In the genomic region with DNA sequence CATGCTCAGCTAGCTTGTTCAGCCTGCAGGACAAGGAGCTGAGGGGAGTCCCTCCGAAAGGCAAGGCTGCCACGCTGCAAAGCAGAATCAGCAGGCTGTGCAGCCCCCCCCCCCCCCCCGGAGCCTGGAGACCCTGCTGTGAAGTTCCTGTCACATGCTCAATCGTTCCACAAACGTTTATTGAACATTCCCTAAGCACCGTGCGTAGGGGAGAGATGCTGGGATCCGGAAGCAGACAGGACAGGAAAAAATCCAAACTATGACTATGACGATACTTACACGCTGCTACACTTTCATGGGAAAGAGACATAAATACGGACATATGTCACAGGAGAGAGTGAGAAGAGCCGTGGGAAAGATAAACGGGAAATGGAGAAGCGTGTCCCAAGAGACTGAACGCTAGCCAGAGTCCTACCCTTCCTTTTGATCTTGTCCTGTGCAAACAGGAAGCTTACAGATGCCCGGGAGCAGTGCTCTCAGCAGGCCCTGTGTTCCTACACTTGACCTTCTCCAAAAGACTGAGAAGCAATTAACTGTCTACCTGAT, we compare ENCODE assay signal across 8 mouse cellular contexts. TPM values are rescaled to one million over a fixed set of nuclear protein-coding genes. Genes with fewer than 3 reads are reported as not detected.
DNase-seq lines count a peak whose midpoint lies in the region; ATAC-seq lines count a peak whose summit lies in the region.

No protein-coding gene starts in this region.

- H3K9ac ChIP-seq in embryonic facial prominence, embryonic 12.5 days: peak overlapping the region; percentile 4; the same call in 1 of the 2 replicates
- peak overlapping the region; percentile 31; the same call in 1 of the 2 replicates for H3K9ac ChIP-seq in midbrain, embryonic 16.5 days (ENCODE audit: low read depth, low read length)

- H3K4me3 ChIP-seq in heart, embryonic 10.5 days: peak overlapping the region; percentile 46
- peak overlapping the region; percentile 16 for H3K4me3 ChIP-seq in embryonic facial prominence, embryonic 12.5 days
- H3K4me3 ChIP-seq in limb, embryonic 10.5 days: peak overlapping the region; percentile 40
- H3K4me3 ChIP-seq in midbrain, embryonic 16.5 days (ENCODE audit: low read depth, low read length): peak overlapping the region; percentile 14

- WGBS in heart, embryonic 10.5 days: 9% methylated on average over 16 of the region's 16 CpGs
- WGBS in embryonic facial prominence, embryonic 12.5 days: 2% methylated on average over 16 of the region's 16 CpGs
- 7% methylated on average over 16 of the region's 16 CpGs for WGBS in limb, embryonic 10.5 days
- WGBS in midbrain, embryonic 16.5 days: 3% methylated on average over 16 of the region's 16 CpGs

- peak overlapping the region; percentile 48 for H3K4me2 ChIP-seq in embryonic facial prominence, embryonic 12.5 days (replicated peaks)
- peak overlapping the region; percentile 51 for H3K4me2 ChIP-seq in midbrain, embryonic 16.5 days (ENCODE audit: low read length)

- H3K4me1 ChIP-seq in heart, embryonic 10.5 days: peaks cover 61% of the 10 kb centered on the region
- H3K4me1 ChIP-seq in embryonic facial prominence, embryonic 12.5 days: peaks cover 29% of the 10 kb centered on the region
- peaks cover 56% of the 10 kb centered on the region for H3K4me1 ChIP-seq in limb, embryonic 10.5 days
- peaks cover 32% of the 10 kb centered on the region for H3K4me1 ChIP-seq in midbrain, embryonic 16.5 days (ENCODE audit: control insufficient read depth, insufficient read depth, low read length)

- no peak for DNase-seq in heart, embryonic 10.5 days (ENCODE audit: low spot score)
- no peak for DNase-seq in heart, adult 18-20 months
- peak; percentile 54 for DNase-seq in limb, embryonic 10.5 days (ENCODE audit: low spot score)
- DNase-seq in left cerebral cortex, adult 8-10 months (ENCODE audit: low spot score in 2 of 2): no peak

- H3K36me3 ChIP-seq in heart, embryonic 10.5 days: no peaks in the 10 kb centered on the region
- no peaks in the 10 kb centered on the region for H3K36me3 ChIP-seq in embryonic facial prominence, embryonic 12.5 days
- no peaks in the 10 kb centered on the region for H3K36me3 ChIP-seq in limb, embryonic 10.5 days
- H3K36me3 ChIP-seq in midbrain, embryonic 16.5 days (ENCODE audit: control insufficient read depth, insufficient read depth, low read length): no peaks in the 10 kb centered on the region

- no peaks in the 10 kb centered on the region for H3K9me3 ChIP-seq in heart, embryonic 10.5 days
- H3K9me3 ChIP-seq in embryonic facial prominence, embryonic 12.5 days: no peaks in the 10 kb centered on the region
- no peaks in the 10 kb centered on the region for H3K9me3 ChIP-seq in limb, embryonic 10.5 days (replicated peaks)
- no peaks in the 10 kb centered on the region for H3K9me3 ChIP-seq in midbrain, embryonic 16.5 days (replicated peaks; ENCODE audit: control insufficient read depth, low read length, poor library complexity, severe bottlenecking)

- no peaks in the 10 kb centered on the region for H3K27me3 ChIP-seq in heart, embryonic 10.5 days (ENCODE audit: insufficient read depth, poor library complexity, severe bottlenecking)
- peaks cover 16% of the 10 kb centered on the region for H3K27me3 ChIP-seq in embryonic facial prominence, embryonic 12.5 days
- H3K27me3 ChIP-seq in limb, embryonic 10.5 days (ENCODE audit: low read depth, poor library complexity, severe bottlenecking): 0 out of 2 replicates have a peak, but pooled peaks cover 6% of the 10 kb centered on the region
- peaks cover 5% of the 10 kb centered on the region; the same call in 1 of the 2 replicates for H3K27me3 ChIP-seq in midbrain, embryonic 16.5 days (ENCODE audit: control insufficient read depth, insufficient read depth, low read depth, low read length)

- peak overlapping the region; percentile 69 for H3K27ac ChIP-seq in heart, embryonic 10.5 days
- 0 out of 2 replicates have a peak overlapping the region, but pooled peaks have one; percentile 17 for H3K27ac ChIP-seq in embryonic facial prominence, embryonic 12.5 days
- H3K27ac ChIP-seq in limb, embryonic 10.5 days: peak overlapping the region; percentile 72
- 0 out of 2 replicates have a peak overlapping the region, but pooled peaks have one; percentile 4 for H3K27ac ChIP-seq in midbrain, embryonic 16.5 days (ENCODE audit: low read length)

- ATAC-seq in embryonic facial prominence, embryonic 12.5 days (ENCODE audit: insufficient number of reproducible peaks, insufficient read depth, low FRiP score, low TSS enrichment): no peak
- no peak for ATAC-seq in midbrain, embryonic 16.5 days
- ATAC-seq in erythroid progenitor cell, adult 5-6 weeks (replicated peaks; ENCODE audit: low FRiP score, poor library complexity, severe bottlenecking): no peak
- no peak for ATAC-seq in megakaryocyte-erythroid progenitor cell, adult 5-6 weeks (replicated peaks; ENCODE audit: low FRiP score, low TSS enrichment, poor library complexity, severe bottlenecking)

RNA-seq across cellular contexts. Expression of a gene that starts 5.0 kb away (rescaled TPM):
- 5.0 and 5.6 TPM in 2 replicates for polyA plus RNA-seq in heart, embryonic 10.5 days (2016; fragmentation: Nextera tagmentation; extraction: Ambion mirVana)
- total RNA-seq in heart, adult 18-20 months (2021): 1 to 10 TPM; 4.7 to 8.0 TPM
- polyA plus RNA-seq in embryonic facial prominence, embryonic 12.5 days (2016; fragmentation: Nextera tagmentation; extraction: Ambion mirVana): 9.4 and 9.6 TPM in 2 replicates
- 7.1 and 8.6 TPM in 2 replicates for polyA plus RNA-seq in limb, embryonic 10.5 days (2016; fragmentation: Nextera tagmentation; extraction: Ambion mirVana)
- 7.6 TPM in 2 replicates for polyA plus RNA-seq in midbrain, embryonic 16.5 days (2015; fragmentation: Nextera tagmentation; extraction: Ambion mirVana)
- 2.1 and 7.2 TPM in 2 replicates for total RNA-seq in erythroid progenitor cell, adult 5-6 weeks (2015; ENCODE audit: low replicate concordance)
- 1.1 and 1.3 TPM in 2 replicates for total RNA-seq in erythroid progenitor cell, adult 5-6 weeks (2017; ENCODE audit: low replicate concordance)
- 10 to 100 TPM; 22.7 to 30.4 (median 24.4) TPM for total RNA-seq in left cerebral cortex, adult 8-10 months (2022)
- total RNA-seq in megakaryocyte-erythroid progenitor cell, adult 5-6 weeks (2014; fragmentation: Nextera tagmentation): 13.7 and 20.6 TPM in 2 replicates
- total RNA-seq in megakaryocyte-erythroid progenitor cell, adult 5-6 weeks (2017): 3.1 and 3.5 TPM in 2 replicates

RNA-seq across cellular contexts. Expression of a gene that starts 32.3 kb away (rescaled TPM):
- polyA plus RNA-seq in heart, embryonic 10.5 days (2016; fragmentation: Nextera tagmentation; extraction: Ambion mirVana): 12.5 and 15.7 TPM in 2 replicates
- 10 to 100 TPM; 16.2 to 16.6 TPM for total RNA-seq in heart, adult 18-20 months (2021)
- polyA plus RNA-seq in embryonic facial prominence, embryonic 12.5 days (2016; fragmentation: Nextera tagmentation; extraction: Ambion mirVana): 20.7 and 21.8 TPM in 2 replicates
- polyA plus RNA-seq in limb, embryonic 10.5 days (2016; fragmentation: Nextera tagmentation; extraction: Ambion mirVana): 19.3 and 19.9 TPM in 2 replicates
- polyA plus RNA-seq in midbrain, embryonic 16.5 days (2015; fragmentation: Nextera tagmentation; extraction: Ambion mirVana): 26.0 and 27.7 TPM in 2 replicates
- total RNA-seq in erythroid progenitor cell, adult 5-6 weeks (2015; ENCODE audit: low replicate concordance): 4.7 and 5.0 TPM in 2 replicates
- total RNA-seq in erythroid progenitor cell, adult 5-6 weeks (2017; ENCODE audit: low replicate concordance): 7.9 and 10.1 TPM in 2 replicates
- 10 to 100 TPM; 23.9 to 30.4 (median 29.1) TPM for total RNA-seq in left cerebral cortex, adult 8-10 months (2022)
- total RNA-seq in megakaryocyte-erythroid progenitor cell, adult 5-6 weeks (2014; fragmentation: Nextera tagmentation): 12.0 and 12.4 TPM in 2 replicates
- 13.3 and 17.8 TPM in 2 replicates for total RNA-seq in megakaryocyte-erythroid progenitor cell, adult 5-6 weeks (2017)

Comparison
In these comparisons a context has a peak if more than half of its experiments do, and no peak if none do; other contexts are left out.
1. H3K27ac ChIP-seq: peak in every context shown above with its lines; median percentile 72 in limb, embryonic 10.5 days; 69 in heart, embryonic 10.5 days; 17 in embryonic facial prominence, embryonic 12.5 days; 4 in midbrain, embryonic 16.5 days.